Mouse (Mus musculus): ENCODE data around the gene Alyref2. TPM values are rescaled to one million over a fixed set of nuclear protein-coding genes. Genes with fewer than 3 reads are reported as not detected.
"Not testable (repeated sequence)": the region's sequence is repeated elsewhere in the genome, so short reads cannot be mapped to it uniquely, and the experiment has no call there.

Alyref2 gene
- polyA plus RNA-seq, 1 experiment from 2014 or later, result 17.4 TPM

- no peak overlapping the region for H3K4me3 ChIP-seq
- ATAC-seq (replicated peaks; ENCODE audit: insufficient number of reproducible peaks, insufficient read depth, low FRiP score, low read depth), result no peak
- no peak overlapping the region for H3K27ac ChIP-seq
- no peak overlapping the region for H3K9ac ChIP-seq
- H3K36me3 ChIP-seq, result no peaks in the 10 kb centered on the region
- WGBS, result 74% methylated on average over 1 of the region's 1 CpGs
- no peaks in the 10 kb centered on the region for H3K27me3 ChIP-seq
- no peaks in the 10 kb centered on the region for H3K9me3 ChIP-seq (replicated peaks)
- H3K4me1 ChIP-seq (replicated peaks), result peaks cover 11% of the 10 kb centered on the region
- no peak overlapping the region for H3K4me2 ChIP-seq
These were observed 31.8 kb upstream of the Alyref2 start for GRCm38 (mm10) chr1:171471452-171471851.

- H3K27ac ChIP-seq; H3K36me3 ChIP-seq; H3K4me2 ChIP-seq; H3K4me3 ChIP-seq; H3K9me3 ChIP-seq (replicated peaks); H3K9ac ChIP-seq; H3K27me3 ChIP-seq; ATAC-seq (replicated peaks; ENCODE audit: insufficient number of reproducible peaks, insufficient read depth, low FRiP score, low read depth): not testable (repeated sequence)
- 84% methylated on average over 8 of the region's 8 CpGs for WGBS
- peaks cover 11% of the 10 kb centered on the region for H3K4me1 ChIP-seq (replicated peaks)
These were observed 31.3 kb upstream of the Alyref2 start for GRCm38 (mm10) chr1:171471941-171472340.

GRCm38 (mm10) chr1:171473506-171473905 lies 29.8 kb upstream of the Alyref2 start:
- H3K27ac ChIP-seq, result no peak overlapping the region
- H3K4me3 ChIP-seq, result no peak overlapping the region
- no peak for ATAC-seq (replicated peaks; ENCODE audit: insufficient number of reproducible peaks, insufficient read depth, low FRiP score, low read depth)
- H3K27me3 ChIP-seq, result no peaks in the 10 kb centered on the region
- H3K36me3 ChIP-seq, result no peaks in the 10 kb centered on the region
- no peak overlapping the region for H3K9ac ChIP-seq
- H3K4me1 ChIP-seq (replicated peaks), result peaks cover 11% of the 10 kb centered on the region
- 73% methylated on average over 4 of the region's 4 CpGs for WGBS
- H3K9me3 ChIP-seq (replicated peaks), result no peaks in the 10 kb centered on the region
- no peak overlapping the region for H3K4me2 ChIP-seq

GRCm38 (mm10) chr1:171473920-171474640 lies 29.2 kb upstream of the Alyref2 start:
- no peak overlapping the region for H3K4me2 ChIP-seq
- 61% methylated on average over 9 of the region's 9 CpGs for WGBS
- no peak overlapping the region for H3K4me3 ChIP-seq
- ATAC-seq (replicated peaks; ENCODE audit: insufficient number of reproducible peaks, insufficient read depth, low FRiP score, low read depth), result no peak
- H3K9me3 ChIP-seq (replicated peaks), result no peaks in the 10 kb centered on the region
- no peaks in the 10 kb centered on the region for H3K36me3 ChIP-seq
- H3K4me1 ChIP-seq (replicated peaks), result peaks cover 11% of the 10 kb centered on the region
- no peaks in the 10 kb centered on the region for H3K27me3 ChIP-seq
- H3K27ac ChIP-seq, result no peak overlapping the region
- no peak overlapping the region for H3K9ac ChIP-seq

GRCm38 (mm10) chr1:171477123-171477522 lies 26.2 kb upstream of the Alyref2 start:
- ATAC-seq (replicated peaks; ENCODE audit: insufficient number of reproducible peaks, insufficient read depth, low FRiP score, low read depth), result no peak
- 65% methylated on average over 8 of the region's 8 CpGs for WGBS
- Histone ChIP-seq H3K27me3 (no peaks in the 10 kb centered on the region), H3K9me3 (replicated peaks) (peaks cover 5% of the 10 kb centered on the region; the same call in 1 of the 2 replicates), H3K36me3 (no peaks in the 10 kb centered on the region), H3K4me2 (no peak overlapping the region), H3K4me3 (no peak overlapping the region), H3K27ac (no peak overlapping the region), H3K4me1 (replicated peaks) (no peaks in the 10 kb centered on the region), H3K9ac (no peak overlapping the region)

- Histone ChIP-seq H3K27ac (0 out of 2 replicates have a peak overlapping the region, but pooled peaks have one; percentile 34), H3K4me3 (peak overlapping the region; percentile 38), H3K9me3 (replicated peaks) (peaks cover 7% of the 10 kb centered on the region; the same call in 1 of the 2 replicates), H3K36me3 (no peaks in the 10 kb centered on the region), H3K4me1 (replicated peaks) (no peaks in the 10 kb centered on the region), H3K27me3 (no peaks in the 10 kb centered on the region), H3K4me2 (peak overlapping the region; percentile 51), H3K9ac (peak overlapping the region; percentile 26; the same call in 1 of the 2 replicates)
- ATAC-seq (replicated peaks; ENCODE audit: insufficient number of reproducible peaks, insufficient read depth, low FRiP score, low read depth), result no peak
- 55% methylated on average over 27 of the region's 27 CpGs for WGBS
These were observed 25.3 kb upstream of the Alyref2 start for GRCm38 (mm10) chr1:171477758-171478545.

GRCm38 (mm10) chr1:171478968-171479367 lies 24.3 kb upstream of the Alyref2 start:
- Histone ChIP-seq H3K27me3 (no peaks in the 10 kb centered on the region), H3K9me3 (replicated peaks) (peaks cover 8% of the 10 kb centered on the region; the same call in 1 of the 2 replicates), H3K27ac (no peak overlapping the region), H3K9ac (no peak overlapping the region), H3K4me2 (no peak overlapping the region), H3K4me1 (replicated peaks) (no peaks in the 10 kb centered on the region), H3K4me3 (no peak overlapping the region), H3K36me3 (no peaks in the 10 kb centered on the region)
- no peak for ATAC-seq (replicated peaks; ENCODE audit: insufficient number of reproducible peaks, insufficient read depth, low FRiP score, low read depth)
- 45% methylated on average over 2 of the region's 2 CpGs for WGBS

GRCm38 (mm10) chr1:171494241-171494640 lies 9.0 kb upstream of the Alyref2 start:
- no peak overlapping the region for H3K27ac ChIP-seq
- peaks cover 6% of the 10 kb centered on the region; the same call in 1 of the 2 replicates for H3K9me3 ChIP-seq (replicated peaks)
- no peaks in the 10 kb centered on the region for H3K27me3 ChIP-seq
- 88% methylated on average over 13 of the region's 13 CpGs for WGBS
- H3K4me3 ChIP-seq, result no peak overlapping the region
- ATAC-seq (replicated peaks; ENCODE audit: insufficient number of reproducible peaks, insufficient read depth, low FRiP score, low read depth), result no peak
- no peaks in the 10 kb centered on the region for H3K36me3 ChIP-seq
- H3K9ac ChIP-seq, result no peak overlapping the region
- H3K4me2 ChIP-seq, result no peak overlapping the region
- no peaks in the 10 kb centered on the region for H3K4me1 ChIP-seq (replicated peaks)

- Histone ChIP-seq H3K36me3 (no peaks in the 10 kb centered on the region), H3K4me2 (no peak overlapping the region), H3K9me3 (replicated peaks) (peaks cover 2% of the 10 kb centered on the region; the same call in 1 of the 2 replicates), H3K27me3 (no peaks in the 10 kb centered on the region), H3K4me1 (replicated peaks) (no peaks in the 10 kb centered on the region), H3K4me3 (no peak overlapping the region), H3K27ac (no peak overlapping the region), H3K9ac (no peak overlapping the region)
- no peak for ATAC-seq (replicated peaks; ENCODE audit: insufficient number of reproducible peaks, insufficient read depth, low FRiP score, low read depth)
- WGBS, result 83% methylated on average over 6 of the region's 6 CpGs
These were observed 7.9 kb upstream of the Alyref2 start for GRCm38 (mm10) chr1:171495371-171495770.

GRCm38 (mm10) chr1:171499856-171500255 lies 3.4 kb upstream of the Alyref2 start:
- Histone ChIP-seq H3K4me1 (replicated peaks) (peaks cover 12% of the 10 kb centered on the region), H3K27ac (no peak overlapping the region), H3K4me2 (no peak overlapping the region), H3K27me3 (no peaks in the 10 kb centered on the region), H3K9ac (no peak overlapping the region), H3K9me3 (replicated peaks) (0 out of 2 replicates have a peak, but pooled peaks cover 2% of the 10 kb centered on the region), H3K36me3 (no peaks in the 10 kb centered on the region), H3K4me3 (no peak overlapping the region)
- ATAC-seq (replicated peaks; ENCODE audit: insufficient number of reproducible peaks, insufficient read depth, low FRiP score, low read depth), result no peak
- WGBS, result 78% methylated on average over 5 of the region's 5 CpGs

GRCm38 (mm10) chr1:171501016-171501610 lies 2.2 kb upstream of the Alyref2 start:
- no peak for ATAC-seq (replicated peaks; ENCODE audit: insufficient number of reproducible peaks, insufficient read depth, low FRiP score, low read depth)
- WGBS, result 55% methylated on average over 6 of the region's 6 CpGs

More at GRCm38 (mm10) chr1:171501016-171501610, 2.2 kb upstream of the Alyref2 start:
- H3K4me3 ChIP-seq, result no peak overlapping the region
- H3K4me2 ChIP-seq, result peak overlapping the region; percentile 81
- peaks cover 18% of the 10 kb centered on the region for H3K4me1 ChIP-seq (replicated peaks)
- no peaks in the 10 kb centered on the region for H3K36me3 ChIP-seq
- H3K27me3 ChIP-seq, result no peaks in the 10 kb centered on the region
- 0 out of 2 replicates have a peak, but pooled peaks cover 2% of the 10 kb centered on the region for H3K9me3 ChIP-seq (replicated peaks)
- no peak overlapping the region for H3K27ac ChIP-seq
- H3K9ac ChIP-seq, result no peak overlapping the region

Measured in heart, embryonic 15.5 days (tissue).